Mouse (Mus musculus) ovary, postnatal 14 days (tissue): ENCODE results near the gene Tmprss2.

Experiments
- DNase-seq: peaks from one replicate; pipeline ENCODE4 v3.0.0; 2022; ENCODE audit warnings: low spot score

Gene Tmprss2

DNA sequence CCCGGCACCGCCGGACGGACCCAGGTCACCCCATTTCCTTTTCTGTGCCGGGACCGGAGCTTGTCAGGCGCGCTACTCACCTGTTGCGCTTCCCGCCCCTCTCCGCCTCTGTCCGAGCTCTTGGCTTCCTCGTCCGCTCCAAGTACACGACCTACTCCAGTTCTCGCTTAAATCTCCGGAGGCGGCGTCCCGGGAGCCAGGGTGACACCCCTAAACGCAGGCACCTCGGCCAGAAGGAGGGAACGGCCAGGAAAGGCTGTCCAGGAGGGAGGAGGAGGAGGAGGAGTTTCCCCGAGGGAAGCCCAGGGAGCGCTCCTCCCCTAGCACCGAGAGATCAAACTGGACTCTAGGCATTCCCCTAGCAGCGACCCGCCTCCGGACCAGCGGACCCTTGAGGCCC is at the start of gene Tmprss2:
TSS of gene Tmprss2 (minus strand) at position 257 of the 400 bp plus-strand sequence.
- peak; percentile 29 for DNase-seq

DNA sequence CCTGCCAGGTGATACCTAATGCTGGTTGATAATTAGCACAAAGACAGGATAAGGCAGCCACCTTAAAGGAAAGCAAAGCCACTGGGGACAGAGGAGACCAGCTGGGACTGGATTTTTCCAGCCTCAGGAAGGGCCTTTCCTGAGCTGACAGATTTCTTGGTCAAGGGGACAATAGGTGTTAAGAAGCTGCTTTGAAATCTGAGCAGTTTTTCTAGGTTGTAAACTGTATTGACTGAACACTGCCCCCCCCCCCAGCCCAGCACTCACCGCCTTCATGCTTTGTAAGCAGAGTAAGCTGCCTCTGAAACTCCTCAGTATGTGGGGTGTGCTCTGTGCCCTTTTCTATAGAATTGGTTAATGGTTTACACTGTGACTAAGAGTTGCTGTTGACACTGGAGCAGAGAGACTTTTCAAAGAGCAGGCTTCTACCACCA is 48.2 kb upstream of the Tmprss2 start:
- DNase-seq: no peak

- no peak for DNase-seq
These were observed 47.5 kb upstream of the Tmprss2 start for GRCm38 (mm10) chr16:97658481-97658880.

DNA sequence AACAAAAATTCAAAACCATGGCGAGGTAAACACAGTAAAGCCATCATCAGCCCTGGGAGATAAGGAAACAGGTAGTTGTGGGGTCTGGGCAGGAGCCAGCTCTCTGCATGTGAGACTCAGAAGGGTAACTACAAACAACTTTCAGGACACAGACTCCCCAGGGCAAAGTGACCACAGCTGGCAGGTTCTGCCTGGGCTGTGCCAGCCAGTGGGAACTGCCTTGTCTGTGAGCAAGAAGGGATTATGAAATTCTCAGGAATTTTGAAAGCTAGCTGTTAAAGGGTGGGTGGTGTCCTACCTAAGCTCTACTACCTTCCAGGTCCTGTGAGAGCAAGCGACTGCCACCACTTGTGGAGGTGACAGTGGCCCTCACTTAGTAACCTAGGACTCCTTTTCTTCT is 44.8 kb upstream of the Tmprss2 start:
- DNase-seq: no peak

DNA sequence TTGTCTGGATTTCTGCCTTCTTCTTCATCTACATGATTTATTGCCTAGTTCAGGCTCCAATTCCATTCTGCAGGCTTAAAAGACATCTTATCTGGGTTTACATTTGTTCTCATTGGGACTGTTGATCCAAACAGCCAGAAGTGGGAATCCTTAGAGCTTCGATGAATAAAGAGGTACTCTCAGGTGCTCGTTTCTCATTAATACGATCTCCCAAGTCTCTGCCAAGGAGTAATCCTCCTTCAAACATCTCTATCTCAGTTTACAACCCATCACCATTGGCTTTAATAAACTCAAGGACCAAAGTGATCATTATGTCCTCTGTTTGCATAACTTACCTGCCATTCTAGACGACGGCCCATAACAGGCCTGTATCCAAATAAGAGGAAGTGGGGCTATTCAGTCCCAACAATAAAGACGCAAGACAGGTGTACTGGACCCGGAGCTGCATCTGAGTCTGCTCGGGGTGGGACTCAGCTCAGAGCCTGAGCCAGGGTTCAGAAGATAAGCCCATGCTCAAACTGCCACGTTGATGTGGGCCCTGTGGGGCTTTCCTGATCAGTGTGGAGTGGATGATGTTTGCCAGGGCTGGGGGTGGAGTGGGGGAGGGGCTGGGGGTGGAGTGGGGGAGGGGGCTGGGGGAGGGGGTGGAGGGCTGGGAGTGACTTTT is 38.7 kb upstream of the Tmprss2 start:
- no peak for DNase-seq

DNA sequence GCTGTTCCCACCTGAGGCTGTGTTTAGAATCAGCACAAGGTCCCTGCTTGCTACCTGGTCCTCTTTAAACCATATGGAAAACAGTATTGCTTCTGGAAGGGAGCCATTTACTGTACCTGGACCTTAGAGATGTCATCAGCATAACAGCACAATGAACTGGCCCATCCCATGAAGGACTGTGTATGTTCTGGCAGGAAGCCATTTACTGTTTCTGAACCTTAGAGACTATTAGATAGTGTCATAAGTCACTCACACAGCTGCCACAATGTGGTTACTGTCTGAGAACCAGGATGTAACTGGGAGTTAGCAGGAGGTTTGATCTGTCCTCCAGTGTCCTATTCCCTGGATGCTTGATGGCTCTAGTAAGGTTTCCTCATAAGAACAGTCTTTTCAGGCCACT is 33.7 kb upstream of the Tmprss2 start:
- no peak for DNase-seq

DNA sequence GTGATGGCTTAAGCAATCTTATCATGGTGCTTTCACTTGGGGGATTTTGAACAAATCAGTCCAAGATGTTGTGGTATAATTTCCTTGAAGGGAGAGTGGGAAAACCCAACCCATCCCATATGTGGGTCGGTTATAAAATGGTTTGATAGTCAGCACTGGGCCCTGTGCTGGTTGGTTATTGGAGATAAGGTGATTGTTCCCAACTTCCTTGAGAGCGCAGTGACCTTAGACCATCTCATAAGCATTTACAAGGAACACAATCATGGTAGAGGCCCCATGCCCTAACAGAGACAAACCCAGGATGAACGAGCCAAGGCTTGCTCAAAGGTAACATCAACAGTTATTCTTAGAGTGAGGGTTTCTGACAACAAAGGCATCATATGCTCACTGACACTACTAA is 28.6 kb upstream of the Tmprss2 start:
- no peak for DNase-seq

- DNase-seq: peak; percentile 9
These were observed 22.0 kb upstream of the Tmprss2 start for GRCm38 (mm10) chr16:97632880-97633484.

GRCm38 (mm10) chr16:97623166-97623565 is 12.2 kb upstream of the Tmprss2 start:
- DNase-seq: no peak

DNA sequence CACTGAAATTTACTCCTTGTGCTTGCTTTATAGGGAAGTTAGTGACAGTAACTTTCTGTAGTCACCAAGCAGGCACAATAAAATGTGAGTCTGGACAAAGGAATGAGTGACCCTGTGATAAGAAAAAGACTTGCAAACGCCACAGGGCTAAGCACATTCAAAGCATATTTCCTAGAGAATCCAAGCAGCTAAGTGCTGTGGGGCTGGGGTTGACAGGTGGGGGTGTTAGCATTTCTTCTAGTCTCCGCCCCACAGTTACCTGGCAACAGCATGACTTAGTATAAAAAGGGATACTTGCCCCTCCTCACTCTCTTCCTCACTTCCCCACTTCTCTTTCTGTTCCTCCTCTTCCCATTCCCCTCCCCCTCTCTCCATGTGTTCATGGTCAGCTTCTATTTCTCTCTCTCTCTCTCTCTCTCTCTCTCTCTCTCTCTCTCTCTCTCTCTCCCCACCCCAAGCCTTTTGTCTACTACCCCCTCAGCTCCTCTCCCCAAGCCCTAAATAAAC is 11.4 kb upstream of the Tmprss2 start:
- no peak for DNase-seq

GRCm38 (mm10) chr16:97618285-97618684 is 7.3 kb upstream of the Tmprss2 start:
- DNase-seq: no peak

GRCm38 (mm10) chr16:97612009-97612408 is 1.0 kb upstream of the Tmprss2 start:
- DNase-seq: no peak

DNA sequence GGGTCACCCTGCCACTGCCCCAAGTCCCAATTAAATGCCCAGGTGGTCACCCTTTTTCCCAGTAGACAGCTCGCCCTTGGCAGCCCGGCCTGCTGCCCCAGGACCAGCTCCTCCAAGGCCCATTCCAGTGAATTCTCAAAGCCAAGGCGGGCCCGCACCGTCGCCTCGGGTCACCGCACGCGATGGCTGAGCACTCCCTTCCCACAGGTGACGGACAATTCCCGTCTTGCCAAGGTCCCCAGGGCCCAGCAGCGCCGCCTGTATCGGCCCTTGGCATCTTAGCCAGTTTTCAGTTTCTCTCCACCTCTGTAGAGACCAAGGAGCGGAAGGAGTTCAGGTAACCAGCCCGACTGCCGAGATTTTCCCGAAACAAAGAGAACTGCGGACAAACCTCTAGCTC is 749 bp downstream of the Tmprss2 start:
- peak; percentile 2 for DNase-seq

GRCm38 (mm10) chr16:97609676-97610075 is 1.3 kb downstream of the Tmprss2 start:
- no peak for DNase-seq

- no peak for DNase-seq
These were observed 3.0 kb downstream of the Tmprss2 start for GRCm38 (mm10) chr16:97607956-97608355.

DNA sequence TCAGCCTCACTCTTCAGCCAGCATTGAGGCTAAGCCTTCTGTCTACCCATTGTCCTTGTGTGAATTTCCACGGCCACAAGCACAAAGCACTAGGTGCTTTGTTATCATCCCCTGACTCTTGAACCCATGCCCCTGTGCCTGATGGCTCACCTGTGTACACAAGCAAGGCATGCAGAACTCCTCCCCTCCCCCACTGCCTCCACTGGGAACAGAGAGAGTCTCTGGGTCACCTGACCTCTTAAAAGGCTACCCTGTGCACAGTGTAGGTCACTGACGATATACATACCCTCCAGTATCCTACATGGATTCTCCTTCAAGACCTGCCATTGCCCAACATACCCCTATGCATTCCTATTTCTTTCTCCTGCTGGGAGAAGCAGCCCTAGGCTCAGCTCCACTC is 4.2 kb downstream of the Tmprss2 start:
- no peak for DNase-seq

DNA sequence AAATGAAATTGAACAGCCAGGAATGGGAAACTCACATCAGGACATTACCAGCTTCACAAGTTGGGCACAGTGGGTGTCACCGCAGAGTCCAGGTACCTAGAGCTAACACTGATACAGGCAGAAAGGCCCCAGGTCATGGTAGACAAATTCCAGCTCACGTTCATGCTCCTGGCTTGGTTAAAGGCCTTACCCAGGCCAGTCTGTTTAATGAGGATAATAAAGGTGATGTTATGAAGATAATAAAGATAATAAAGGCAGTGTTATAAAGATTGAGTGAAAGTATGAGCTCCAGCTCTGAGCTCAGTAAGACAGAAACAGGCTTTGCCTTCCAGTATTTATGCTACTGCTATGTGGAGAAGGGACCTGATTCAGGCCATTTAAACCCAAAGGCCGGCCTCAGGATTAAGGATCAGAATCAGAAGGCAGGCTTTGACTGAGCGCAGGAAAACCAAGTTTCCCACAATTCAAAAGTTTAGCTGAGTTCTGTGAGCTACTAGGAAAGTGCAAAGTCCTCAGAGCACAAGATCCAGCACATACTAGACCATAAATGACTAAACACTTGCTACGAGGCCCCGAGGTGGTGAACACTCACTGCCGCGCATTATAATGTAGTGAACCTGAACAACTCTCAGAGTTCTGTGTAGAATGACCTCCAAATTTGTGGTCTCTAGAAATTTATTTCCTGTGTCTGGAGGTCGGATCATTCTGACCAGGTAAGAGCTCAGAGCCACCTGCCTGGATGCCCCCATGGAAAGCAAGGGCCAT is 4.9 kb downstream of the Tmprss2 start:
- no peak for DNase-seq

GRCm38 (mm10) chr16:97602256-97602655 is 8.7 kb downstream of the Tmprss2 start:
- DNase-seq: peak; percentile 12

GRCm38 (mm10) chr16:97600591-97600990 is 10.4 kb downstream of the Tmprss2 start:
- DNase-seq: no peak

DNA sequence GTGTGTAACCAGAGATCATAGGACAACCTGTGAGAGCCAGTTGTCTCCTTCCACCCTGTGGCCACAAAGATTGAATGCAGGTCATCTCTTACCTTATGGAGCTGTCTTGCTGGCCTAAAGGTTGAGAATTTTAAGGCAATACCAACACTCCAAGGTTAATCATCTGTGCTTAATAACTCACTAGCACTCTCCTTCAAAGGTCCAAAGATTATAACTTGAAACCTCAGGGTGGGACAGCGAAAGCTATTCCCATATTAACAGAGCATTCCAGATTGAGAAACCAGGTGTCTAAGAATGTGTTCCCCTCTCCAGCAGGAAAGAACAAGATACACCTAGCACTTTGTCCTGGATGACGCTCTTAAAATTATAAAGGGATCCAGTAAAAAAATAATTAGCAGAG is 12.9 kb downstream of the Tmprss2 start:
- no peak for DNase-seq

DNA sequence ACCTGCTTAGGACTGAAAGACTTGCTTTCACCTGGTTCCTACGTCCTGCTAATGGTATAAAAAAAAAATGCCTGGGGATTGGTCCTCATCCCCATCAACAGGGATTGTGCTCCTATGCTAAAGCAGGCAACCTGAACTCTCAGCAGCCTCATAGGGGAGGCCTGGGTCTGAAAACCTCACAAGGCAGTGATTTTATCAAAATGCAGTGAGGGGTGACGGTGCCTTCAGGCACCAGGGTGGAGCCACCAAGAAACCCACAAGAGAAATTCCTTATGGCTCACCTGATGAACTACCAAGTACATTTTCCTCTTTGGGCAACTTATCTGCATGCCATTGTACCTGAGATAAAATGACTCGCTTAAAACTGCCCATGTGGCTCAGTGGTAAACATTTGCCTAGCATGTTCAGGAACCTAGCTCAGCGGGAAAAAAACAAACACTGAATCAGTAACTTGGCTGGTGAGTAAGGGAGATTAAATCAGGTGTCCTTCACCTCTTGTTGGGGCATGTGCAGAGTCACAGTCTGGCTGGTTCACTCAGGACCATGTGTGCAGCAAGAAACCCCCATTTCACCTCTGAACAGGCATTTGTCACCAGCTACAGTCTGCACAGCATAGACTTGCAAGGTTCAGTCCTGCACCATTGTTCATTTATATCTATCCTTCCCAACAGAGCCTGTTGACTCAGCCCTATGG is 17.0 kb downstream of the Tmprss2 start:
- DNase-seq: no peak

DNA sequence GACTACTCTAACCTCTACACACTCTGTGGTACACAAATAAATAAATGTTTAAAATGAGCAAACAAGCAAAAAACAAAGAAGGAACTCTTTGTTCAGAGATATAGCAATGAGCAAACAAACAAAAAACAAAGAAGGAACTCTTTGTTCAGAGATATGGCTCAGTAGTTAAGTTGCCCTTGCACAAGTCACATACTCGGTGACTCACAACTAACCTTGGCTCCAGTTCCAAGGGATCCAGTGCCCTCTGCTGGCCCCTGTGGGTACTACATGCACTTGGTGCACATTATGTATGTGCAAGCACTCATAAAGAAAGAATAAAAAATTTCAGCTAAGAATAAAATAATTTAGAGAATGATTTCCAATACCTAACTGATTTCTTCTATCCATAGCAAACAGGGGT is 17.9 kb downstream of the Tmprss2 start:
- DNase-seq: peak; percentile 67
